Mouse (Mus musculus) neural tube, embryonic 14.5 days (tissue): ENCODE data around the gene Zfp27. TPM values are rescaled to one million over a fixed set of nuclear protein-coding genes. Genes with fewer than 3 reads are reported as not detected.

ENCODE experiments used
- ATAC-seq: fragments of 200-750 bp; cut with Nextera tagmentation; 2 replicates; pipeline ENCODE4 v1.8.0; 2017; ENCODE audit warnings: low read depth, mild to moderate bottlenecking, moderate TSS enrichment, moderate library complexity
- H3K27ac ChIP-seq: fragments of 300-500 bp; sonication (generic); 2 replicates; pipeline ENCODE4 v1.5.1; 2014; ENCODE audit warnings: low read depth, mild to moderate bottlenecking, control low read depth, low read length, moderate library complexity, mixed read lengths
- H3K27me3 ChIP-seq: fragments of 300-500 bp; sonication (generic); 2 replicates; pipeline ENCODE4 v1.6.1; 2014; ENCODE audit warnings: low read length; ENCODE audit not compliant: control insufficient read depth, insufficient read depth
- H3K36me3 ChIP-seq: fragments of 300-500 bp; sonication (generic); 2 replicates; pipeline ENCODE4 v1.6.1; 2014; ENCODE audit warnings: low read length, mixed read lengths; ENCODE audit not compliant: control insufficient read depth, insufficient read depth
- H3K4me1 ChIP-seq: fragments of 300-500 bp; sonication (generic); 2 replicates; pipeline ENCODE4 v1.6.1; 2014; ENCODE audit warnings: low read length; ENCODE audit not compliant: control insufficient read depth, insufficient read depth
- H3K4me2 ChIP-seq: fragments of 300-500 bp; sonication (generic); 2 replicates; pipeline ENCODE4 v1.6.1; 2014; ENCODE audit warnings: mild to moderate bottlenecking, low read depth, low read length, control low read depth
- H3K4me3 ChIP-seq: fragments of 300-500 bp; sonication (generic); 2 replicates; pipeline ENCODE4 v1.5.1; 2014; ENCODE audit warnings: low read depth, low read length, control low read depth, mixed read lengths
- H3K9ac ChIP-seq: fragments of 300-500 bp; sonication (generic); replicated peaks from 2 replicates; pipeline ENCODE4 v1.6.1; 2014; ENCODE audit warnings: low read depth, mild to moderate bottlenecking, control low read depth, low read length, mixed read lengths
- H3K9me3 ChIP-seq: fragments of 300-500 bp; sonication (generic); 2 replicates; pipeline ENCODE4 v1.6.1; 2016; ENCODE audit warnings: low read length; ENCODE audit not compliant: control insufficient read depth
- WGBS: fragments of 180-500 bp; shearing (Covaris S2); extraction: QIAGEN DNeasy Blood & Tissue Kit; methylation state at CpG from one replicate; pipeline ENCODE4 v1.1.7; 2014; 5-methylcytosine and 5-hydroxymethylcytosine counted together
- polyA plus RNA-seq: library from polyadenylated mRNA; unstranded; fragments of >200 nt; fragmentation: Nextera tagmentation; extraction: Ambion mirVana; gene quantifications from 2 replicates; pipeline ENCODE4 v1.2.1, GENCODE M21; 2014

Gene Zfp27
- polyA plus RNA-seq, 1 experiment from 2014 or later, result 17.0 TPM

DNA sequence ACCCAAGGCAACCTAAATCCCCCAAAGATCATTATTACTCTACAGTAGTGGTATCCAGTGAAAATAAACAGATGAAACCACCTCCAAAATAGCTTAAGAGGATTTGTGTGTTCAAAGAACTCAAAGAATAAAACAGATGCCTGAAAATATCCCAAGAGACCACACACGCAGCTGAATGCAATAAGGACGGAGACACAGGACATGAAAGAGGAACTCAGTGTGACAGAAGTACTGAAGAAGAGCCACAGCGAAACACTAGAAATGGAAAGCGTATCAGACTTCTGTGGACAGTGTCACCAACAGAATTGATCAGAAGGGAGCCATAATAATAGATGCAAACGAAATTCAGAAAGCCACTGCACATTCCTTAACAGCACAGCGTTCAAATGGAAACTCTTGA lies 32.5 kb upstream of the Zfp27 start:
- Histone ChIP-seq H3K36me3 (peaks cover 32% of the 10 kb centered on the region), H3K9ac (no peak overlapping the region), H3K27ac (no peak overlapping the region), H3K9me3 (no peaks in the 10 kb centered on the region), H3K4me2 (no peak overlapping the region), H3K27me3 (no peaks in the 10 kb centered on the region), H3K4me1 (no peaks in the 10 kb centered on the region), H3K4me3 (no peak overlapping the region)
- no peak for ATAC-seq
- 87% methylated on average over 6 of the region's 6 CpGs for WGBS

DNA sequence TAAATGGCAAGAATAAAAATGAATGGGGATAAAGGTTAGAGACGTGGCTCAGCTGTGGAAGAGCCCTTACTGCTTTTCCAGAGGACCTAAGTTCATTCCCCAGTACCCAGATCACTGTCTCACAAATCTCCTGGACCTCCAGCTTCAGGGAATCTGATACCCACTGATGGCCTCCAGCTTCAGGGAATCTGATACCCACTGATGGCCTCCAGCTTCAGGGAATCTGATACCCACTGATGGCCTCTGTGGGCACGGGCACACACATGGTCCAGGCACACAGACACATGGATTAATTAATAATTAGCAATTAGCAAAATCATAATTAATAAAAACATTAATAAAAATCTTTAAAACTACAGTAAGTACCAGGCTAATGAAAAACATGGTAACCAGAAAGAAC lies 16.4 kb upstream of the Zfp27 start:
- no peaks in the 10 kb centered on the region for H3K36me3 ChIP-seq
- no peak overlapping the region for H3K27ac ChIP-seq
- no peak for ATAC-seq
- H3K9ac ChIP-seq, result no peak overlapping the region
- no peak overlapping the region for H3K4me2 ChIP-seq
- H3K4me3 ChIP-seq, result no peak overlapping the region
- no peaks in the 10 kb centered on the region for H3K27me3 ChIP-seq
- no peaks in the 10 kb centered on the region for H3K9me3 ChIP-seq
- no peaks in the 10 kb centered on the region for H3K4me1 ChIP-seq
- 66% methylated on average over 2 of the region's 2 CpGs for WGBS

DNA sequence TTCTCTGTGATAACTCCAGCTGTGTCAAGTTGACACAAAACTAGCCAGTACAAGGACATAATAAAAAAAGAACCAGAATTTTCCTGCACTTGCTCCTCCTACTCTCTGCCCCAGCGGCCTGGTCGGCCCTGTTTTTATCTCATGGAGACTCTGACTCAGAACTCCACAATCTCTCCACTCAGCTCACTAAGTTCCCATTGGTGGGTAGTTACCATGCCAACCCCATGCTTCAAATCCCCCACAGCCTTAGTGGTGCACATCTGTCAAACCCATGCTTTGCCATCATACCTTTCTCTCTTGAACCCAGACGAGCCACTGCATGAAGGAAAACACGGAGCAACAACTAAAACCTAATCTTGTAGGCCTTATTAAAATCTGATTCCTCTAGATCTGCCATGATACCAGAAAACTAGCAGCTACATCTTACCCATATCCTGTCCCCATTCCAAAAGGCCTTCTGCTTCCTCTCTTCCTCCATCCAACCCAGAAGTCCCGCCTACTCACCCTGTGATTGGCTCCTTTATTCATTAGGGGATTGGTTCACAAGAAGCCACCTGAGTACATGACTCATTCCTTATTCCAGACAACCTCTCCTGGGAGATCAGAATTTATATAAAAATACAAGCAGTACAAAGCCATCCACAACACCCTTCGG lies 15.2 kb upstream of the Zfp27 start:
- no peaks in the 10 kb centered on the region for H3K9me3 ChIP-seq
- ATAC-seq, result no peak
- no peak overlapping the region for H3K9ac ChIP-seq
- H3K4me1 ChIP-seq, result no peaks in the 10 kb centered on the region
- 92% methylated on average over 6 of the region's 6 CpGs for WGBS
- no peaks in the 10 kb centered on the region for H3K27me3 ChIP-seq
- no peak overlapping the region for H3K4me2 ChIP-seq
- no peaks in the 10 kb centered on the region for H3K36me3 ChIP-seq
- H3K27ac ChIP-seq, result no peak overlapping the region
- H3K4me3 ChIP-seq, result no peak overlapping the region

DNA sequence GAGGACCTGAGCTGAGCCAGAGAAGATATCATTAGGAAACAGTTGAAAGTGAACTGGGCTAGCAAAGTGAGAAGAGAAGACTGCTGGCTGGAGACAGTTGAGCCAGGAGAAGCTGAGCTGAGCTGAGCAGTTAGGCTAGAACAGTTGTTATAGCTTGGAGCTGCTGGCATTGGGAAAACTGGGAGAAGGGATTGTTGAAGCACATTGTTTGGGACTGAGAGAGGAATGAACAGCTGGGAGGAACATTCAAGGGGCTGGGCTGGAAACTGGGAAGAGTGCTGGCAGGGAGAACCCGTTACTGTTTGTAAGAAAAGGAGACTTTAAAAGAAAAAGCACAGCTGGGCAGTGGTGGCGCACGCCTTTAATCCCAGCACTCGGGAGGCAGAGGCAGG lies 11.7 kb upstream of the Zfp27 start:
- WGBS, result 89% methylated on average over 4 of the region's 4 CpGs
- Histone ChIP-seq H3K9me3 (no peaks in the 10 kb centered on the region), H3K4me2 (no peak overlapping the region), H3K27me3 (no peaks in the 10 kb centered on the region), H3K4me1 (no peaks in the 10 kb centered on the region), H3K36me3 (peaks cover 22% of the 10 kb centered on the region), H3K27ac (no peak overlapping the region), H3K4me3 (no peak overlapping the region), H3K9ac (no peak overlapping the region)
- ATAC-seq, result no peak

DNA sequence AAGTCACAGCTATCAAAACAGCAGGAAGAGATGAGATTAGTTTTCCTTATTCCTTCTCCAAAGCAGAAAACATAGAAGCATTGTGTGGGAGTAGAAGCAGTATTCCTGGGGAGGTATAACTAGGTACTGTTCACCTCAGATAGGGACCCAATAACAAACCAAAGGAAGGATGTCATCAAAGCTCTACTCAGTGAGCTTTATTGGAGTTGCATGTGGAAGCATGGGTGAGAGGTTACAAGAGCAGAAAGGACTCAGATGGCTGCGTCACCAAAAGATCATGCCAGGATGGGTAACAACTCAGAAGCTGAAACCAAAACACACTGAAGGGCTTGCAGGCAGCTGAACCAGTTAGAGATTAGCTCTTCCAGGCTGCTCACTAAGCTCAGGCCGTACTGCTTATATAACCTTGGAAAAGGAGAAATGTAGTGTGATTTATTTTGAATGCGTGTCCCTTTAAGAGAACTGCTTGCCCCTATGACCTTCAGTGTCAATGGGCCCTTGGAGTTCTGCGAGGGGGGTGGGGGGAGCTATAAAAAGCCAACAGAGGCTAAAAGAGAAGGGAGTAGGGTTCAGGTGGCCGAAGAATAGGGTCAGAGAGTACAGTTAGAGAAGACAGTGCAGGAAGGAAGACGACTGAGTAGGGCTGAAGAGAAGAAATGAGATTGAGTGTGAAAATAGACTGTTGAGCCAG lies 11.1 kb upstream of the Zfp27 start:
- no peak overlapping the region for H3K4me3 ChIP-seq
- no peak overlapping the region for H3K27ac ChIP-seq
- no peaks in the 10 kb centered on the region for H3K9me3 ChIP-seq
- H3K36me3 ChIP-seq, result peaks cover 25% of the 10 kb centered on the region
- 29% methylated on average over 6 of the region's 6 CpGs for WGBS
- no peak for ATAC-seq
- no peak overlapping the region for H3K9ac ChIP-seq
- H3K4me1 ChIP-seq, result no peaks in the 10 kb centered on the region
- H3K27me3 ChIP-seq, result no peaks in the 10 kb centered on the region
- no peak overlapping the region for H3K4me2 ChIP-seq

DNA sequence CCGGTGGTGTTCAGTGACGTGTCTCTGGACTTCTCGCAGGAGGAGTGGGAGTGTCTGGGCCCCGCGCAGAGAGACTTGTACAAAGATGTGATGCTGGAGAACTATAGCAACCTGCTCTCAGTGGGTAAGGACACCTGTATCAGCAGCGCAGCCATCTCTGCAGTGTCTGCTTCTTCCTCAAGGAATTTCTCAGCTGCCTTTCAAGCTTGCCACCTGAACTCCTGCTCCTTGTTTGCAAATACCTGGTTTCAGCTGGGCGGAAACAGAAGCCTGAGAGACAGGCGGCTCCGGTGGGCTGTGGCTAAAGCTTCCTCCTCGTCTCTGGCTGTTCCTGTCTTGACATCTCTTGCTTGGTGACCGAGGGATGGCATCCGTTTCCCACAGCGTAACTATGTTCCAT lies 5.8 kb upstream of the Zfp27 start:
- no peak for ATAC-seq
- Histone ChIP-seq H3K4me1 (peaks cover 11% of the 10 kb centered on the region), H3K27me3 (no peaks in the 10 kb centered on the region), H3K4me3 (no peak overlapping the region), H3K9me3 (no peaks in the 10 kb centered on the region), H3K27ac (no peak overlapping the region), H3K36me3 (peaks cover 30% of the 10 kb centered on the region), H3K4me2 (no peak overlapping the region), H3K9ac (no peak overlapping the region)
- 96% methylated on average over 13 of the region's 13 CpGs for WGBS

DNA sequence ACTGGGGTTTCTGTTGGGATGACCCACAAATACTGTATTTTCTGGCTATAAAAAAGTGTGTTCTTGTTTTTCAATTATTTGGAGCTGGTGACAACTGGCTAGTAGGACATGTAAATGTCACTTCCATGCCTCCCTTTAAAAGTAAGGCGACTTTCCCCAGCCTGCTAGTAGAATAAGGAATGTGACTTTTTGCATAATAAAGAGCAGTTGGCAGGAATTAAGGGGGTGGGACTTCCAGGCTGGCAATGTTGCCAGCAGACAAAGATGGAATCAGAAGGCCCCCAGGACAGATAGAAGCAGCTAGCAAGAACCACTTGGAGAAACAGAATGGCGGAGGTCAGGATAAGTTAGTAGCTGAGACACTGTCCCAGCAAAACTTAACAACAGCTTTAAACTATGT lies 3.9 kb upstream of the Zfp27 start:
- no peak overlapping the region for H3K27ac ChIP-seq
- H3K9me3 ChIP-seq, result no peaks in the 10 kb centered on the region
- H3K27me3 ChIP-seq, result no peaks in the 10 kb centered on the region
- H3K4me1 ChIP-seq, result peaks cover 13% of the 10 kb centered on the region
- ATAC-seq, result no peak
- no peak overlapping the region for H3K9ac ChIP-seq
- 58% methylated on average over 2 of the region's 2 CpGs for WGBS
- no peak overlapping the region for H3K4me3 ChIP-seq
- H3K36me3 ChIP-seq, result peaks cover 23% of the 10 kb centered on the region
- H3K4me2 ChIP-seq, result peak overlapping the region; percentile 67; the same call in 1 of the 2 replicates

DNA sequence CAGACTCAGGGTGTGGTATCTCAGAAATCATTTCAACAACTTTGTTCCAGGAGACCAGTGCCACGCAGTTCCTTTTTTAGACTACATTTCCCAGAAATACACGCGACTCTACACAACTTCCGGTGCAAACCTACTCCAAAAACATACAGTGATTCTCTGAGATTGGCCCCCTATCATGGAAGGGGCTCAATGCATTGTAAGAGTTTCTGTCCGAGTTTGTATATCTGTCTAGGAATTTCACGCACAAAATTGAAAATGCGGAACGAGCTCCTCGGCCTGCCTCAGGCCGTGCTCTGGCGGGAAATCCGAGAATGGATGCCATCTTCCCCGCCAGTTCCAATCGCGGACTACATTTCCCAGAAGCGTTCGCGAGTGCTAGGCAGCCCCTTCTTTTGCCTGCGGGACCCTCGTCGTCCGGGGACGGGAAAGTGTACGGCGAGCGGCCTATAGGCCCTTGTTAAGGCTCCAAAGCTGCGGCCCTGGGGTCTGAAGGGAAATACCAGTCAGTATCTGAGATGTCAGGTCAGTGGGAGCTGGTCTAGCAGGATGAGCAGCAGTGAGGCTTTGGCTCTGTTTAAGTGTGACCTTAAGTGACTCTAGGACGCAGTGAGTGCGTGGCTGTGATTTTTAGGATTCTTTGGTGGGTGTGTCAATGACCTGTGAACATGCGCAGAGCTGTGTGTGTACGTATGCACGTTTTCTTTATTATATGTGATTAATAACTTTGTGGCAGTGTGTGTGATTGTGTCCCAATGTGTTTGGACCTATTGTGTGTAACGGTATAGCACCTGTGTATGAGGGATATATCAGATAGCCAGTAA lies 2.0 kb upstream of the Zfp27 start, which contains the start of gene Zfp383:
Gene Zfp383, plus strand, starts transcription at position 94 of the 821 bp plus-strand sequence.
- Histone ChIP-seq H3K9me3 (no peaks in the 10 kb centered on the region), H3K4me3 (peak within 1 kb of the TSS; percentile 57), H3K4me2 (peak within 1 kb of the TSS; percentile 67), H3K27ac (peak within 1 kb of the TSS; percentile 97), H3K36me3 (peaks cover 11% of the 10 kb centered on the region), H3K27me3 (no peaks in the 10 kb centered on the region), H3K4me1 (peaks cover 15% of the 10 kb centered on the region), H3K9ac (peak within 1 kb of the TSS; percentile 63)
- ATAC-seq, result peak; percentile 84
- under 1% methylated on average over 33 of the region's 33 CpGs for WGBS

DNA sequence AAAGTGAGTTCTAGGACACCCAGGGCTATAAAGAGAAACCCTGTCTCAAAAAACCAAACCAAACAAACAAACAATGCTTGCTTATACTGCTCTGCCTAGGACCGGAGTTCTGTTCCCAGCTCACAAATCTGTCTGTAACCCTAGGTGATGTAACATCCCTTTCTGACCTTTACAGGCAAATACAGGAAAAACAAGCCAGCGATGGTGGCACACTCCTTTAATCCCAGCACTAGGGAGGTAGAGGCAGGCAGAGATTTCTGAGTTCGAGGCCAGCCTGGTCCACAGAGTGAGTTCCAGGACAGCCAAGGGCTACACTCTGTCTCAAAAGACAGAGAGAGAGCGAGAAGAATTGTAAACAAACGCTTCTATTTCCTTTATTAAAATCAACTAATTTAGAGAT lies 834 bp upstream of the Zfp27 start:
- Histone ChIP-seq H3K36me3 (peaks cover 2% of the 10 kb centered on the region), H3K9ac (no peak overlapping the region), H3K27me3 (no peaks in the 10 kb centered on the region), H3K9me3 (no peaks in the 10 kb centered on the region), H3K27ac (peak overlapping the region; percentile 97), H3K4me3 (no peak overlapping the region), H3K4me1 (peaks cover 15% of the 10 kb centered on the region), H3K4me2 (no peak overlapping the region)
- ATAC-seq, result no peak
- 93% methylated on average over 5 of the region's 5 CpGs for WGBS
